Mouse (Mus musculus) limb, embryonic 15.5 days (tissue): ENCODE results near the gene Vash1. TPM values are rescaled to one million over a fixed set of nuclear protein-coding genes. Genes with fewer than 3 reads are reported as not detected.

Experiments used
- ATAC-seq: fragments of 200-750 bp; cut with Nextera tagmentation; 2 replicates; pipeline ENCODE4 v1.8.0; 2017; ENCODE audit warnings: low read depth, moderate TSS enrichment; ENCODE audit not compliant: insufficient number of reproducible peaks, low FRiP score, low TSS enrichment
- H3K27ac ChIP-seq: fragments of 300-500 bp; sonication (generic); 2 replicates; pipeline ENCODE4 v1.5.1; 2015; ENCODE audit warnings: moderate library complexity, mild to moderate bottlenecking, inconsistent platforms
- H3K27me3 ChIP-seq: fragments of 300-500 bp; sonication (generic); 2 replicates; pipeline ENCODE4 v1.6.1; 2015; ENCODE audit warnings: inconsistent platforms
- H3K36me3 ChIP-seq: fragments of 300-500 bp; sonication (generic); 2 replicates; pipeline ENCODE4 v1.6.1; 2015; ENCODE audit warnings: inconsistent platforms
- H3K4me1 ChIP-seq: fragments of 300-500 bp; sonication (generic); 2 replicates; pipeline ENCODE4 v1.6.1; 2015; ENCODE audit warnings: inconsistent platforms
- H3K4me2 ChIP-seq: fragments of 300-500 bp; sonication (generic); 2 replicates; pipeline ENCODE4 v1.6.1; 2015; ENCODE audit warnings: mild to moderate bottlenecking, inconsistent platforms
- H3K4me3 ChIP-seq: fragments of 300-500 bp; sonication (generic); 2 replicates; pipeline ENCODE4 v1.5.1; 2015; ENCODE audit warnings: mild to moderate bottlenecking, inconsistent platforms
- H3K9ac ChIP-seq: fragments of 300-500 bp; sonication (generic); 2 replicates; pipeline ENCODE4 v1.6.1; 2015; ENCODE audit warnings: inconsistent platforms
- H3K9me3 ChIP-seq: fragments of 300-500 bp; sonication (generic); 2 replicates; pipeline ENCODE4 v1.6.1; 2016; ENCODE audit warnings: inconsistent platforms
- WGBS: fragments of 180-500 bp; shearing (Covaris S2); methylation state at CpG from one replicate; pipeline ENCODE4 v1.1.7; 2015; 5-methylcytosine and 5-hydroxymethylcytosine counted together
- polyA plus RNA-seq: library from polyadenylated mRNA; unstranded; fragments of >200 nt; fragmentation: Nextera tagmentation; extraction: Ambion mirVana; gene quantifications from 2 replicates; pipeline ENCODE4 v1.2.1, GENCODE M21; 2015

Vash1 gene
- polyA plus RNA-seq, 1 experiment from 2014 or later: 14.1 TPM

DNA sequence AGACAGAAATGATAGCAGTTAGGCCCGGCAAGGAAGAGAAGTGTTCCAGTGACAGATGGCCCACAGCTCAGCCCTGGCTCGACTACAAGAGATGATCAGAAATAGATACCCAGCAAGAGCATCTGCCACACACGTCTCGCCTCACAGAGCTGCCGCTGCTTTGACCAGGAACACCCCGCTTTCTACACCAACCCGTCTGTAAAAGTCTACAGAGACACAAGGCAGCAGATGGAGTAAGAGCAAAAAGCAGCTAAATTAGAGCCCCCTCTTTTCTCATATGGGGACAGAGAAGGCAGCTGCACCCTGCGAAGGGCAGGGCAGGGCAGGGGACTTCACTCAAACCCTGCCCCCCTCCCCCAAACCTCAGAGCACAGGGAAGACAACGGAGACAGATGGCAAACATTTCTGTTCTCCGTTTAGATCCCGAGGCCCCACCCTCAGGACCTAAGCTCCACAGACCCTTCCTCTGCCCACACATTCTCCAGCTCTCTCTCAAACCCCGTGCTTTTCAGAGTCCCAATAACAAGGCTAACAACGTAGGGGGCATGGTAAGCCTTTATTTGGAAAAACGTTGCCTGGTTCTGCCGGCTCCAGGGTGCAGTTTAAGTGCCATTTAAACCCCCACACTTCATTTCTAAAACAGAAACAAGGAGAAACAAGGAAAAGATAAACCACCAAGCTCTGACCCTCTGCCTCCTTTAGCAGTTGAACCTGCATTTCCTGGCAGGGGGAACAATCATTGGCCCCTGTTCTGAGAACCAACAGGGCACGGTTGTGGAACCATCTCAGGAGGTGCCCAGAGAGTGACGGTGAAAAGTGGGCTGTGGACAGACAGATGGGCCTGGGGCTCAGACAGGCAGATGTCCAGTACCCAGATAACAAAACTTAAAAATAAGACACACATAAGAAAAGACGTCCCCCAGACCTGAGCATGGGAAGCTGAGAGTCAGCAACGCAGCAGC lies 21.7 kb downstream of the Vash1 start:
- no peak for ATAC-seq
- WGBS: 38% methylated on average over 19 of the region's 19 CpGs
- Histone ChIP-seq H3K9me3 (no peaks in the 10 kb centered on the region), H3K4me2 (no peak overlapping the region), H3K27ac (no peak overlapping the region), H3K4me3 (no peak overlapping the region), H3K9ac (no peak overlapping the region), H3K36me3 (peaks cover 9% of the 10 kb centered on the region; the same call in 1 of the 2 replicates), H3K4me1 (peaks cover 10% of the 10 kb centered on the region), H3K27me3 (no peaks in the 10 kb centered on the region)

DNA sequence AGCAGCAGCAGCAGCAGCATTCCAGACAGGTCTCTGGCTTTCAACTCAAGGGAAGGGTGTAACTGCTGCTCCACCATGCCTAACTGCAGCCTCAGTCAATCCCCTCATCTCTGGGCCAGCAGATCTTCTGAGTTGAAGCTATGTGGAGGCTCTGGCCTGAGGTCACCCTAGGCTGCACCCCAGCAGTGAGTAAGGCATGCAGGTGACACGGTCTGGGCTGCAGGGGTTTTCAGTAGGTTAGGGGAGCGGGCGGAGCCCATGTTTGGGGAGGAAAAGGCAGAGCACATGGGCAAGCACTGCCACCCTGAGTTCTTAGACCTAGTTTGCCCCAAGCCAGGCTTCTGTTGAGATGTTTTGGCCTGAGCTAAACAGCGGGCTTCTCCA lies 22.4 kb downstream of the Vash1 start:
- no peaks in the 10 kb centered on the region for H3K27me3 ChIP-seq
- H3K9me3 ChIP-seq: no peaks in the 10 kb centered on the region
- no peak overlapping the region for H3K4me2 ChIP-seq
- H3K27ac ChIP-seq: no peak overlapping the region
- 69% methylated on average over 4 of the region's 4 CpGs for WGBS
- H3K4me1 ChIP-seq: peaks cover 10% of the 10 kb centered on the region
- no peak for ATAC-seq
- H3K4me3 ChIP-seq: no peak overlapping the region
- H3K9ac ChIP-seq: no peak overlapping the region
- peaks cover 9% of the 10 kb centered on the region; the same call in 1 of the 2 replicates for H3K36me3 ChIP-seq

DNA sequence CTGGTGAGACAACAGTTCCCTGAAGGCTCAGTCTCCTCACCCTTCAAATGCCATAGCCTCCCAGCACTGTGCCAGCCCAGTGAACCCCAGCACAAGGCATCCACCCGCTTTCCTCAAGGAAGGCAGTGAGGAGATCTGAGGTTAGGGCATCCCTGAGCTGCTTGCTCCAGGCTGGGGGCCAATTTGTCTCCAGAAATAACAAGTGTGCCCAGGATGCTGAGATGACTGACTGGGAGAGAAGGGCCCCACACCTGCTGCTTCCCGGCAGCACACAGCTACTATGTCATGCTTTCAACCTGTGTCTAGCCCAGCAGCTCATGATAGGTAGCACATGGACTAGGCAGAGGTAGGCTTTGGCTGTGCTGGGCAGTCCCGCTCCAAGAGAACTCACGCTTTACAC lies 23.0 kb downstream of the Vash1 start:
- WGBS: 86% methylated on average over 4 of the region's 4 CpGs
- no peak overlapping the region for H3K9ac ChIP-seq
- no peaks in the 10 kb centered on the region for H3K27me3 ChIP-seq
- H3K9me3 ChIP-seq: no peaks in the 10 kb centered on the region
- H3K27ac ChIP-seq: no peak overlapping the region
- no peak for ATAC-seq
- peaks cover 10% of the 10 kb centered on the region for H3K4me1 ChIP-seq
- peaks cover 9% of the 10 kb centered on the region; the same call in 1 of the 2 replicates for H3K36me3 ChIP-seq
- H3K4me2 ChIP-seq: no peak overlapping the region
- no peak overlapping the region for H3K4me3 ChIP-seq

DNA sequence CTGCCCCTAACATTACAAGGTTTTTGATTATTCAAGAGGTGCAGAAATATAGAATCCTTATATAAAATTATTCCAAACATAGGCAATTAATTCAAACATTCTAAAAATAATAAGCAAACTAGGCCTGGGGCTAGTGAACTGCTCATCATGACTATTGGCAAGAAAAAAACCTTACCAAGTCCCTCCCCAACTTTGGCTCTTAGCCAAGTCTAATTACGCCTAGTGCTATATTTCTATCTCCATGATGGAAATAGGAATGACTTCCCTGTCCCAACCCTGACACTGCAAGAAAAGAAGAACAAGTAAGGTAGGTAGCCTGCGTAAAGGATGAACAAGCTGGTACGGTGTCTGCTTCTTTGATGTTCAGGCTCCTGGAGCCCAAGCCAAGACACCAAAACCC lies 24.2 kb downstream of the Vash1 start:
- ATAC-seq: no peak
- peaks cover 9% of the 10 kb centered on the region; the same call in 1 of the 2 replicates for H3K36me3 ChIP-seq
- WGBS: 75% methylated on average over 3 of the region's 3 CpGs
- no peak overlapping the region for H3K4me3 ChIP-seq
- H3K4me1 ChIP-seq: peaks cover 10% of the 10 kb centered on the region
- no peaks in the 10 kb centered on the region for H3K27me3 ChIP-seq
- no peaks in the 10 kb centered on the region for H3K9me3 ChIP-seq
- H3K27ac ChIP-seq: no peak overlapping the region
- no peak overlapping the region for H3K4me2 ChIP-seq
- H3K9ac ChIP-seq: no peak overlapping the region

DNA sequence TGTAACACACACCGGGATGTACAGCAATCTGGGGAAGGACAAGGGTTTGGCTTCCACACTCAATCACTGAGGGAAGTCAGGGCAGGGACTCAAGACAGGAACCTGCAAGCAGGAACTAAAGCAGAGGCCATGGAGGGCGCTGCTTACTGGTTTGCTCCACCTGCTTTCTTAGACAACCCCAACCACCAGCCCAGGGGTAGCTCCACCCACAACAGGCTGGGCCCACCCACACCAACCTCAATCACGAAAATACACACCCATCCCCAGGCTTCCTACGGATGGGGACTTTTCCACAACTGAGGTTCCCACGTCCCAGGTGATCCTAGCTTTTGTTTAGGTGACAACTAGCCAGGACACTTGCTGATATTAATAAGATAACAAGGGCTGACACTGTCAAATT lies 27.3 kb downstream of the Vash1 start:
- Histone ChIP-seq H3K4me2 (no peak overlapping the region), H3K9me3 (no peaks in the 10 kb centered on the region), H3K4me1 (peaks cover 3% of the 10 kb centered on the region; the same call in 1 of the 2 replicates), H3K9ac (no peak overlapping the region), H3K36me3 (peaks cover 9% of the 10 kb centered on the region; the same call in 1 of the 2 replicates), H3K4me3 (no peak overlapping the region), H3K27ac (no peak overlapping the region), H3K27me3 (no peaks in the 10 kb centered on the region)
- ATAC-seq: no peak
- 74% methylated on average over 5 of the region's 5 CpGs for WGBS

DNA sequence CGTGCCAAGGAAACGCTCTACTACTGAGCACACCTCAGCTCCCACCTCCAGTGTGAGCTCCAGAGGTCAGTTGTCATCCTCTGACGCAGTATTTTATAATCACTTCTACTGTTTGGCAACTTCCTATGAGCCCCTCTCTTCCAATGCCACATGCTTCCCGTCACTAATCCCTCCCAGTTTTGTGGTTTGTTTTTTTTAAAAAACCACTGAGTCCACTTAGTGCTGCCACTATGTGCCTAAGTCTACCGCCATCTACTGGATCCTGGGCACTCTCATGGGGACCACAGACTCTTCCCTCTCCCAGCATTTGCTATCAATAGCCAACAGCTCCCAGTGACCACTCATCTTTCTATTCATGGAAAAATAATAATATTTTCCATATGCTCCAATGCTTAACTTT lies 35.5 kb downstream of the Vash1 start:
- Histone ChIP-seq H3K4me3 (no peak overlapping the region), H3K9me3 (no peaks in the 10 kb centered on the region), H3K4me2 (no peak overlapping the region), H3K36me3 (peaks cover 19% of the 10 kb centered on the region; the same call in 1 of the 2 replicates), H3K9ac (no peak overlapping the region), H3K4me1 (no peaks in the 10 kb centered on the region), H3K27me3 (no peaks in the 10 kb centered on the region), H3K27ac (no peak overlapping the region)
- no peak for ATAC-seq
- 70% methylated on average over 5 of the region's 5 CpGs for WGBS

DNA sequence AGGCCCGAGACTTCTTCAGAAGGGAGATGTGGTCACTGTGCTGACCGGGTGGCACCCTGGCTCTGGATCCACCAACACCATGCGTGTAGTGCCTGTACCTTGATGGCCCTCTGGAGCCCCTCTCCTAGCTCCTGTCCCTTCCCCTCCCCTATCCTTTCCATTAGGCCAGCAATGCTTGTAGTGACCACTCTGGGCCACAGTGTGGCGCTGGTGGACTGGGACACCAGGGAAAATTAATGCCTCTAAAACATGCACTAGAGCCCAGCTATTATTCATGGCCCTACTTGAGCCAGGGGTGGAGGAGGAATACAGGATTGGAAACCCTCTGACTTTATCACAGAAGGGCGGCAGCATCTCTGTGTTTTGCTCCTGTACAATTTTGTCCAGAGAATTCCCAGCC lies 36.9 kb downstream of the Vash1 start:
- 48% methylated on average over 5 of the region's 5 CpGs for WGBS
- ATAC-seq: no peak
- H3K36me3 ChIP-seq: peaks cover 19% of the 10 kb centered on the region; the same call in 1 of the 2 replicates

DNA sequence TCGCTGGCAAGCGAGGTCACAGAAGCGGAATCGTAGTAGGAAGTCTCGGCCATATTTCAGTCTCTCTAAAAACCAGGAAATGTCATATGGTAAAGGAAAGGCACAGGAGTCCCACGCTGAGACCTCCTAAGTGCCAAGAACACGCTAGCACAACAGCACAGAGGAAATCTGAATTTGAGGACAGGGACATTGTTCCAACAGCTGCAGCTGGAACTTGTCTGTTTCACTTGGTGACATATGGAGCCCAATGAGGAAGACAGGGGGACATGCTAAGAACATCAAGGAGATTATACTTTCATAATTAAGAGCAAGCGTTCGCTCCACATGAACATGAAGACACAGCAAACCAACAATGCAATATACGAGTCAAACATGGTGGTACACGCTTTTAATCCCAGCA lies 38.5 kb downstream of the Vash1 start:
- H3K4me2 ChIP-seq: no peak overlapping the region
- WGBS: 89% methylated on average over 11 of the region's 11 CpGs
- no peak for ATAC-seq

More for the DNA sequence above, 36.9 kb downstream of the Vash1 start:
- Histone ChIP-seq H3K27me3 (no peaks in the 10 kb centered on the region), H3K9ac (no peak overlapping the region), H3K27ac (no peak overlapping the region), H3K4me2 (no peak overlapping the region), H3K4me1 (no peaks in the 10 kb centered on the region), H3K4me3 (no peak overlapping the region), H3K9me3 (no peaks in the 10 kb centered on the region)

DNA sequence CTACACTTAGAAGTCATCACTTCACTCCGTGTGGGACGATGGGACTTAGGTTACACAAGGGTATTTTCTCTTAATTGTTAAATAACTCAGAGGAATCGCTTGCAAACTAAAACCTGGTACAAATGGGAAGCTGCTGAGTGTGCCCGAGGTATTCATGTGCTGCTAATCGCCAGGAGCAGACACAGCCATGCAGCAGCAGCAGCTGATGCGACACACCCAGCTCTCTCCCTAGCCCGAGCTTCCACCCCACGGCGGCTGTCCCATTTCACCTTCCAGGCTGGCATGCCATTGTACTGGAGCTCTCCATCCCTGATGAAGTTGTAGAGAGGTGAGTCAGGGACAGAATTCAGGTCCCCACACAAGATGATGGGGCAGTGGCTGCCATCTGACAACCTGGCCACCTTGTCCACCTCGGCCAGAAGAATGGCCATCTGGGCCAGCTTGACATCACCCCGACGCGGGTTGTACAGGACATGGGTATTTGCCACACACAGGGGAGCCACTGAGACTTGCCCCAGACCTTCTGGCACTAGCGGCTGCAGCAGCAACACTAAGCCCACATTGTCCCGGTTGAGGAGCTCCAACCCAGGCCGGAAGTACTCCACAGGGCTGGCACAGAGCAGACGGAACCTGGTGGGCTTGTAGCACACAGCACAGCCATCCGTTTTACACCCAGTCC lies 41.6 kb downstream of the Vash1 start:
- WGBS: 67% methylated on average over 18 of the region's 18 CpGs
- no peak overlapping the region for H3K27ac ChIP-seq

More for the DNA sequence above, 38.5 kb downstream of the Vash1 start:
- Histone ChIP-seq H3K9me3 (no peaks in the 10 kb centered on the region), H3K27ac (no peak overlapping the region), H3K4me1 (peaks cover 5% of the 10 kb centered on the region; the same call in 1 of the 2 replicates), H3K9ac (no peak overlapping the region), H3K36me3 (peaks cover 15% of the 10 kb centered on the region; the same call in 1 of the 2 replicates), H3K4me3 (no peak overlapping the region), H3K27me3 (no peaks in the 10 kb centered on the region)

DNA sequence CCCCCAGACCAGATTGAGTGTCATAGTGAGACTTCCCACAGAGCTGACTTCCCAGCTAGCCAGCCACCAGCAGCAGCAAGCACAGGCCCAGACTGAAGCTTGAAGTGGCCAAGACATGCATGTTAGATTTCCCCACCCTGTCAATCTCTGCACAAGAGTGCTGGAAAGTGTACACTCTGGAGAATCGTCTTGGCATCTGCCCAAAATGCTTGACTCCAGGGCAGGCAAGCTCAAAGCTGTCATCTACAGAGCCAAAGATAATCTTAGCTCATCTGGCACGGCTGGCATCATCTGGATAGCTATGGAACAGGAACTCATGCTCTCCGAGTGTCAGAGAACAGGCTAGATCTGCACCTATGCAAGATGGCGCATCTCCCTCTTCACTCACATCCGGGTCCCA lies 43.0 kb downstream of the Vash1 start:
- Histone ChIP-seq H3K9me3 (no peaks in the 10 kb centered on the region), H3K4me1 (peaks cover 7% of the 10 kb centered on the region), H3K4me2 (no peak overlapping the region), H3K27ac (no peak overlapping the region), H3K36me3 (peaks cover 8% of the 10 kb centered on the region; the same call in 1 of the 2 replicates), H3K27me3 (no peaks in the 10 kb centered on the region), H3K4me3 (no peak overlapping the region), H3K9ac (no peak overlapping the region)
- WGBS: 75% methylated on average over 5 of the region's 5 CpGs
- ATAC-seq: no peak

More for the DNA sequence above, 41.6 kb downstream of the Vash1 start:
- no peak overlapping the region for H3K4me2 ChIP-seq
- H3K27me3 ChIP-seq: no peaks in the 10 kb centered on the region
- peaks cover 11% of the 10 kb centered on the region; the same call in 1 of the 2 replicates for H3K36me3 ChIP-seq
- H3K9me3 ChIP-seq: no peaks in the 10 kb centered on the region
- no peak overlapping the region for H3K4me3 ChIP-seq
- H3K9ac ChIP-seq: no peak overlapping the region
- H3K4me1 ChIP-seq: peaks cover 5% of the 10 kb centered on the region; the same call in 1 of the 2 replicates
- no peak for ATAC-seq

DNA sequence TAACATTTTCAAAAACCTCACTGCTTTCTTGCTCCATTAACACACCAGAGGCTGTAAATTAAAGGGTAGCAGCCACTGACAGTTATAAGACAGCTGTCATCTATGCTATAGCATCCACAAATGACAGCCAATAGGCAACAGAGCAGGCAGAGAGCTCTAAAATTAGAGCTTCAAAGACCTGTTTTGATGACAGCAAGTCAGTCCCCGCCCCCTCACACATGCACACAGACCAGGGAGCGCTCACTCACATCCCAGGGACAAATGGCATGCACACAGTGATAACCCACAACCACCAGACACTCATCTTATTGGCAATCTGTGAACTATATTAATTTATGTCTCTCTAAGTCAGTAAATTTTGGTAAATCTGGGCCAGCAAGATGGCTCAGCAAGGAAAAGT lies 45.8 kb downstream of the Vash1 start:
- ATAC-seq: no peak
- Histone ChIP-seq H3K27ac (no peak overlapping the region), H3K9ac (no peak overlapping the region), H3K27me3 (no peaks in the 10 kb centered on the region), H3K9me3 (no peaks in the 10 kb centered on the region), H3K4me2 (no peak overlapping the region), H3K4me3 (no peak overlapping the region), H3K4me1 (peaks cover 7% of the 10 kb centered on the region), H3K36me3 (no peaks in the 10 kb centered on the region)
- WGBS: 59% methylated on average over 2 of the region's 2 CpGs

DNA sequence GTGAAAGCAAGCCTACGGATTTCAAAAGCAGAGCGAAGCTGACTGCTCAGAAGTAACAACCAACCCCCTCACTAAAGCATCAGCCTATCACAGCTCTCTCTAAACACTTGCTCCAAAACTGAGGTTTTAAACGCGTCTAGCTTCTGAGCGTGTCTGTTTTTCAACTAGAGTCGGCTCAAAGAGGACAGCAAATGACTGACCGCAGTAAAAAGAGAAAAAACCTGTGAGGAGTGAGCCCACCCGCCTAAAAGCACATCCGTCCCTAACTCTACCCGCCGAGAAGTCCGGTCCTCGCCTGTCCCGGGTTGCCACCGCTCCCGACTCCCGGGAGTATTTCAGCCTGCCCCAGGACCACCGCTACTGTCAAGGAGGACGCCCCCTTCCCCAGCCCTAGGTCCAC lies 47.2 kb downstream of the Vash1 start:
- H3K27ac ChIP-seq: peak overlapping the region; percentile 68
- H3K9me3 ChIP-seq: no peaks in the 10 kb centered on the region
- peaks cover 7% of the 10 kb centered on the region for H3K4me1 ChIP-seq
- no peak for ATAC-seq
- H3K4me2 ChIP-seq: peak overlapping the region; percentile 96
- H3K9ac ChIP-seq: peak overlapping the region; percentile 65
- no peaks in the 10 kb centered on the region for H3K27me3 ChIP-seq
- H3K36me3 ChIP-seq: no peaks in the 10 kb centered on the region
- WGBS: under 1% methylated on average over 19 of the region's 19 CpGs
- peak overlapping the region; percentile 84 for H3K4me3 ChIP-seq
